Mouse (Mus musculus): ENCODE data around the gene Gm20388.
A peak's percentile ranks its signal among the peaks of the same experiment; 100 is the strongest.

DNA sequence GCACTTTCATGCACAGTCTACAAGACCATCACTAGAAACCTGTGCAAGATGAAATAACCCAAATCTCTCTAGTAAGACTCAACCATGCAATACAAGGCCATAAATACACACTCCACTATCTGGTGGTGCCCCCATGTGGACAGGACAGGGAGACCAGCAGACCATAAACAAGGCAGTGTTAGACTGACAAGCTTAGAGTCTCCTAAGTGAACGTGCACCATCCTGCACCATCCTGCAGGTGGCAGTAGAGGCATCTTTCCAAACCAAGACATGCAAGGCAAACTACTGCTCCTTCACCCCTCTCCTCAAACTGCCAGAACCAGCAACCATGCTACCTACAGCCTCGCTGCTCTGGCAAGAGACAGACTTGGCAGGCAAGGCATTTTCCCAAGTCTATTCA lies 4014.1 kb downstream of the Gm20388 start:
- TF ChIP-seq POLR2A (IDR thresholded peaks at IDR 0.05; ENCODE audit: extremely low read depth, insufficient read depth, low read length) = no peak
- TF ChIP-seq CTCF (IDR thresholded peaks at IDR 0.05; ENCODE audit: extremely low read depth, insufficient read depth, low read length) = peak; percentile 99

Measured in cortical plate, adult 2 months (tissue).